Mouse (Mus musculus) cerebellum, postnatal 36 days (tissue): Measurements from ENCODE around the gene Micu2.
A peak's percentile ranks its signal among the peaks of the same experiment; 100 is the strongest.
"Not testable (repeated sequence)": the region's sequence is repeated elsewhere in the genome, so short reads cannot be mapped to it uniquely, and the experiment has no call there.

Experiments used
- DNase-seq, 2 experiments: peaks; one replicate each; pipeline ENCODE4 v3.0.0; 2021 to 2022; ENCODE audit warnings: mixed read lengths in 2 of 2

Micu2 gene

GRCm38 (mm10) chr14:57951089-57951488 is 48.0 kb downstream of the Micu2 start:
- peak in 1 of 2 experiments; percentile 11 for DNase-seq

- DNase-seq = no peak
Measured at GRCm38 (mm10) chr14:57945834-57946233, 53.2 kb downstream of the Micu2 start.

- no peak for DNase-seq
Measured at GRCm38 (mm10) chr14:57937297-57937696, 61.8 kb downstream of the Micu2 start.

GRCm38 (mm10) chr14:57934666-57935065 is 64.4 kb downstream of the Micu2 start:
- no peak for DNase-seq

- DNase-seq = no peak
Measured at GRCm38 (mm10) chr14:57933608-57934007, 65.5 kb downstream of the Micu2 start.

- no peak for DNase-seq
Measured at GRCm38 (mm10) chr14:57932881-57933443, 66.1 kb downstream of the Micu2 start.

GRCm38 (mm10) chr14:57921428-57922131 is 77.5 kb downstream of the Micu2 start:
- DNase-seq = no peak

- peak; percentile 36 to 39 for DNase-seq
Measured at GRCm38 (mm10) chr14:57920568-57921310, 78.3 kb downstream of the Micu2 start.

- no peak for DNase-seq
Measured at GRCm38 (mm10) chr14:57919148-57919875, 79.8 kb downstream of the Micu2 start.

- DNase-seq = no peak
Measured at GRCm38 (mm10) chr14:57915341-57915740, 83.7 kb downstream of the Micu2 start.

GRCm38 (mm10) chr14:57912211-57913007 is 86.7 kb downstream of the Micu2 start:
- DNase-seq = not testable (repeated sequence)

- DNase-seq = not testable (repeated sequence)
Measured at GRCm38 (mm10) chr14:57911787-57912186, 87.3 kb downstream of the Micu2 start.

GRCm38 (mm10) chr14:57911316-57911715 is 87.7 kb downstream of the Micu2 start:
- DNase-seq = no peak

- DNase-seq = peak; percentile 82 to 88
Measured at GRCm38 (mm10) chr14:57910501-57911068, 88.5 kb downstream of the Micu2 start.

- no peak for DNase-seq
Measured at GRCm38 (mm10) chr14:57909297-57909696, 89.8 kb downstream of the Micu2 start.

- no peak for DNase-seq
Measured at GRCm38 (mm10) chr14:57908431-57908830, 90.6 kb downstream of the Micu2 start.

GRCm38 (mm10) chr14:57901998-57902397 is 97.1 kb downstream of the Micu2 start:
- DNase-seq = no peak

- no peak for DNase-seq
Measured at GRCm38 (mm10) chr14:57896882-57897281, 102.2 kb downstream of the Micu2 start.

GRCm38 (mm10) chr14:57896088-57896871 is 102.8 kb downstream of the Micu2 start:
- not testable (repeated sequence) for DNase-seq

- DNase-seq = no peak
Measured at GRCm38 (mm10) chr14:57894346-57894745, 104.7 kb downstream of the Micu2 start.

- no peak for DNase-seq
Measured at GRCm38 (mm10) chr14:57892961-57893360, 106.1 kb downstream of the Micu2 start.
